Mouse (Mus musculus) bone marrow, adult 2 months (tissue): ENCODE measurements around the gene Gm9376.

Experiments
- CTCF ChIP-seq: fragments of 200-500 bp; IDR thresholded peaks from 2 replicates; pipeline ENCODE4 v1.5.1; 2011; ENCODE audit warnings: low read length, control low read depth; ENCODE audit not compliant: control insufficient read depth, insufficient read depth
- POLR2A ChIP-seq: fragments of 200-500 bp; IDR thresholded peaks from 2 replicates; pipeline ENCODE4 v1.6.1; 2011; ENCODE audit warnings: low read depth, mild to moderate bottlenecking, control low read depth, low read length, borderline replicate concordance; ENCODE audit not compliant: control insufficient read depth

GRCm38 (mm10) chr14:118235973-118236885 is 30.5 kb upstream of the Gm9376 start:
- TF ChIP-seq CTCF: no peak
- TF ChIP-seq POLR2A: no peak
